Mouse (Mus musculus): ENCODE measurements around the gene Nkx2-9. TPM values are rescaled to one million over a fixed set of nuclear protein-coding genes. Genes with fewer than 3 reads are reported as not detected.

Gene Nkx2-9
- not detected in 2 replicates for polyA plus RNA-seq (2012; ENCODE audit: low replicate concordance)

DNA sequence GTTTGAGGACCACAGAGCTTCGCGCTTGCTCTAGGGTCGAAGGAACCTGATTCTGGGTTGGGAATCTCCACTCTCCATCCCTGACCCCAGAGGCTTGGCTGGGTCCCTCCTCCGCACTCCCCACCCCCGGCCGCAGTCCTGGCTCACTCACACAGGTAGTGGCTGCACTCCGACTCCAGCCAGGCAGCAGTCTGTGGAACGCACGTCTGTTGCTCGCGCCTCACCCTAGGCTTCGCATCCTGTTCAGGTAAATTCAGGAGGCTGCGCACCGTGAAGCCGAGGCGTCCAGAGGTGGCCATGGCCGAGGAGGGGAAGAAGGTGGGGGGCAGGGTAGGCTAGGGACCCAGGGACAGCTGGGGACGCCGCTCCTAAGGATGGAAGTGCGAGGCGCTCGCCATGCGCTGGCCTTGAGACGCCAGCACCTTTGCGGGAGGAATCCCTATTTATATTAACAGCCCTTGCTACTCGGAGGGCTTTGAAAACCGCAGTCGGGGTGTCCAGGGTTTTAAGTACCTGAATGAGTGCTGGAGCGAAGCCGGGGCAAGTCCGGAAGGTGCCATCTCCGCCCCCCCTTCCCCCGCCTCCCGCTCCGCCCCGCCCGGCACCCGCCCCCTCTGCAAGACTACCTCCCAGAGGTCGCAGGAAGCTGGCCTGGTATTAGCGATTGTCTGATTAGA is at the start of gene Nkx2-9:
Gene Nkx2-9, minus strand, starts transcription at position 524 of the 677 bp plus-strand sequence.

Other genes with a start within 250 kb of the Nkx2-9 start
- not detected in 2 replicates for gene Nkx2-1, start 76.4 kb downstream of the Nkx2-9 start, polyA plus RNA-seq (2012; ENCODE audit: low replicate concordance)
- gene Pax9, start 78.5 kb upstream of the Nkx2-9 start, polyA plus RNA-seq (2012; ENCODE audit: low replicate concordance), result not detected in 2 replicates